Mouse (Mus musculus) forebrain, postnatal 0 days (tissue): ENCODE results near the gene H2al1j. TPM values are rescaled to one million over a fixed set of nuclear protein-coding genes. Genes with fewer than 3 reads are reported as not detected.
"Not testable (repeated sequence)": the region's sequence is repeated elsewhere in the genome, so short reads cannot be mapped to it uniquely, and the experiment has no call there.

Experiments
- ATAC-seq: fragments of 200-750 bp; cut with Nextera tagmentation; 2 replicates; pipeline ENCODE4 v1.8.0; 2017; ENCODE audit warnings: mild to moderate bottlenecking, moderate library complexity
- DNase-seq: peaks from one replicate; pipeline ENCODE4 v3.0.0-alpha.2; 2015
- H3K27ac ChIP-seq: fragments of 300-500 bp; sonication (generic); 2 replicates; pipeline ENCODE4 v1.5.1; 2014; ENCODE audit warnings: low read depth, mild to moderate bottlenecking, antibody characterized with exemption, low read length, moderate library complexity, mixed read lengths
- H3K27me3 ChIP-seq: fragments of 300-500 bp; sonication (generic); 2 replicates; pipeline ENCODE4 v1.6.1; 2014; ENCODE audit warnings: mild to moderate bottlenecking, low read length, mixed read lengths; ENCODE audit not compliant: insufficient read depth
- H3K36me3 ChIP-seq: fragments of 300-500 bp; sonication (generic); 2 replicates; pipeline ENCODE4 v1.6.1; 2014; ENCODE audit warnings: mild to moderate bottlenecking, moderate library complexity; ENCODE audit not compliant: insufficient read depth
- H3K4me1 ChIP-seq: fragments of 300-500 bp; sonication (generic); 2 replicates; pipeline ENCODE4 v1.6.1; 2014; ENCODE audit warnings: antibody characterized with exemption; ENCODE audit not compliant: insufficient read depth
- H3K4me2 ChIP-seq: fragments of 300-500 bp; sonication (generic); 2 replicates; pipeline ENCODE4 v1.6.1; 2014; ENCODE audit warnings: low read depth, mild to moderate bottlenecking, moderate library complexity
- H3K4me3 ChIP-seq: fragments of 300-500 bp; sonication (generic); 2 replicates; pipeline ENCODE4 v1.5.1; 2014; ENCODE audit warnings: low read depth, low read length, mixed read lengths
- H3K9ac ChIP-seq: fragments of 300-500 bp; sonication (generic); 2 replicates; pipeline ENCODE4 v1.6.1; 2014; ENCODE audit warnings: mild to moderate bottlenecking
- H3K9me3 ChIP-seq: fragments of 300-500 bp; sonication (generic); 2 replicates; pipeline ENCODE4 v1.6.1; 2016; ENCODE audit warnings: low read length
- CTCF ChIP-seq: sonication (generic); IDR thresholded peaks from 2 replicates; pipeline ENCODE4 v1.5.1; 2016; ENCODE audit warnings: antibody characterized with exemption, control low read depth, low read depth
- WGBS: fragments of 180-500 bp; shearing (Covaris S2); extraction: QIAGEN DNeasy Blood & Tissue Kit; methylation state at CpG from one replicate; pipeline ENCODE4 v1.1.7; 2014; 5-methylcytosine and 5-hydroxymethylcytosine counted together
- polyA plus RNA-seq: library from polyadenylated mRNA; unstranded; fragments of >200 nt; fragmentation: Nextera tagmentation; extraction: Ambion mirVana; gene quantifications from 2 replicates; pipeline ENCODE4 v1.2.1, GENCODE M21; 2015
- total RNA-seq: library from RNA; depleted of rRNA; stranded (reverse); fragments of >200 nt; gene quantifications from 2 replicates; pipeline ENCODE4 v1.2.3, GENCODE M21; 2014; rRNA removed

Gene H2al1j
- not detected in 2 replicates for total RNA-seq
- polyA plus RNA-seq, result not detected in 2 replicates

DNA sequence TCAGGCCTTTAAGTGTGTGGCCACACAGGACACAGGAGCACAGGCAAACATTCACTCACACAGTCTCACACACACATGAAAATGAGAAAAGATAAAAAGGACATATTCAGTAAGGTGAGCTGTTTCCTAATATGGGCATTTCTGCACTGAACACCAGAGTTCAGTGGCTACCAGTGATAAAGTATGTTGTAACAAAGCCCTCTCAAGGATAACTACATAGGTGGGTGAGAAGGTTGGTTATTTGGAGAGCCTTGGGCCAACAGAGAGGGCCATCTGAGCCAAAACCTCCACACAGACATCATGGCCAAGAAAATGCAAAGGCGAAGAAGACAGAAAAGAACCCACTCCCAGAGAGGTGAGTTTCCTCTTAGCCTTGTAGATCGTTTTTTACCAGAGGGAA is at the start of gene H2al1j:
Gene H2al1j (plus strand): TSS at position 301 of the 400 bp plus-strand sequence.
- not testable (repeated sequence) for H3K27ac ChIP-seq, H3K4me1 ChIP-seq, DNase-seq, H3K27me3 ChIP-seq, H3K36me3 ChIP-seq, H3K9me3 ChIP-seq, H3K4me2 ChIP-seq, ATAC-seq, H3K4me3 ChIP-seq, H3K9ac ChIP-seq
- 90% methylated on average over 2 of the region's 2 CpGs for WGBS

DNA sequence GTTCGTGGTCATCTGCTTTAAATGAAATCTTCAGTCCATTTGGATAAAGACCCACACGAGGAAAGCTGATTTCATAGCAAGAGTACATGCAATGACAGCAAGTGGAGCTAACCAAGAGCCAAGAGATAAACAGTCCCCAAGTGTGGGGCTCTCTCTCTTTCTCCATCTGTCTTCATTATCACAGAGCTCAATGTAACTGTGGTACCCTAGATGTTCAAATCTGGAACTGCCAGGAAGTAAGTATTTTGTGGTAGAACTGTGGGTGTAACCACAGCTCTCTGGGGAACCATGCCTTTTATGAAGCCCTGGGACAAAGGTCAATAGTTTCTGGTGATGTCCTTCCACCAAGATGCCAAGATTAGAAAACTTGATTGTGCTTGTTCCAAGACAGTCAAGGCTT is 46.9 kb upstream of the H2al1j start:
- WGBS, result 66% methylated on average over 2 of the region's 2 CpGs
- Histone ChIP-seq H3K27ac (no peak overlapping the region), H3K9ac (no peak overlapping the region), H3K4me1 (no peaks in the 10 kb centered on the region), H3K4me2 (no peak overlapping the region), H3K27me3 (no peaks in the 10 kb centered on the region), H3K4me3 (no peak overlapping the region), H3K36me3 (no peaks in the 10 kb centered on the region), H3K9me3 (no peaks in the 10 kb centered on the region)
- ATAC-seq (no peak), DNase-seq (no peak)
- no peak for TF ChIP-seq CTCF

- Histone ChIP-seq H3K9me3 (no peaks in the 10 kb centered on the region), H3K9ac (no peak overlapping the region), H3K27ac (no peak overlapping the region), H3K4me3 (no peak overlapping the region), H3K4me1 (no peaks in the 10 kb centered on the region), H3K27me3 (no peaks in the 10 kb centered on the region), H3K4me2 (no peak overlapping the region), H3K36me3 (no peaks in the 10 kb centered on the region)
- ATAC-seq (no peak), DNase-seq (no peak)
- WGBS, result 75% methylated on average over 14 of the region's 14 CpGs
- no peak for TF ChIP-seq CTCF
Measured at GRCm38 (mm10) chrX:11288306-11288882, 39.2 kb upstream of the H2al1j start.

GRCm38 (mm10) chrX:11289244-11289643 is 38.4 kb upstream of the H2al1j start:
- H3K4me2 ChIP-seq, result no peak overlapping the region
- TF ChIP-seq CTCF, result no peak
- no peak for ATAC-seq
- no peaks in the 10 kb centered on the region for H3K36me3 ChIP-seq
- 41% methylated on average over 4 of the region's 4 CpGs for WGBS
- no peak overlapping the region for H3K4me3 ChIP-seq
- DNase-seq, result no peak
- H3K27me3 ChIP-seq, result no peaks in the 10 kb centered on the region
- H3K4me1 ChIP-seq, result no peaks in the 10 kb centered on the region
- no peaks in the 10 kb centered on the region for H3K9me3 ChIP-seq
- no peak overlapping the region for H3K27ac ChIP-seq
- H3K9ac ChIP-seq, result no peak overlapping the region

DNA sequence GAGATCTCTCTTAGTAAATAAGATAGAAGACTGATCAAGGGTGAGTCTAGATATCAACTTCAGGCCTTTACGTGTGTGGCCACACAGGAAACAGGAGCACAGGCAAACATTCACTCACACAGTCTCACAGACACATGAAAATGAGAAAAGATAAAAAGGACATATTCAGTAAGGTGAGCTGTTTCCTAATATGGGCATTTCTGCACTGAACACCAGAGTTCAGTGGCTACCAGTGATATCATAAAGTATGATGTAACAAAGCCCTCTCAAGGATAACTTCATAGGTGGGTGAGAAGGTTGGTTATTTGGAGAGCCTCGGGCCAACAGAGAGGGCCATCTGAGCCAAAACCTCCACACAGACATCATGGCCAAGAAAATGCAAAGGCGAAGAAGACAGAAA is 28.7 kb upstream of the H2al1j start, which contains the start of gene H2al1a:
Gene H2al1a (plus strand): TSS at position 301 of the 400 bp plus-strand sequence.
- ATAC-seq, result not testable (repeated sequence)

GRCm38 (mm10) chrX:11302132-11302531 is 25.5 kb upstream of the H2al1j start, which contains the start of gene H2al1b:
Gene H2al1b (plus strand): TSS chrX:11302432.
- not testable (repeated sequence) for H3K9me3 ChIP-seq, ATAC-seq, H3K4me3 ChIP-seq, H3K36me3 ChIP-seq, H3K4me1 ChIP-seq, DNase-seq, H3K4me2 ChIP-seq, H3K27me3 ChIP-seq, H3K9ac ChIP-seq, H3K27ac ChIP-seq
- 90% methylated on average over 1 of the region's 3 CpGs for WGBS

More for the DNA sequence above, 28.7 kb upstream of the H2al1j start, which contains the start of gene H2al1a:
- not testable (repeated sequence) for DNase-seq, H3K4me3 ChIP-seq, H3K4me1 ChIP-seq, H3K36me3 ChIP-seq, H3K4me2 ChIP-seq, H3K9me3 ChIP-seq, H3K27me3 ChIP-seq, H3K9ac ChIP-seq, H3K27ac ChIP-seq
- no CpG with 5 or more reads among the region's 3 CpGs for WGBS

GRCm38 (mm10) chrX:11305355-11305754 is 22.3 kb upstream of the H2al1j start, which contains the start of gene H2al1c:
Gene H2al1c (plus strand): TSS chrX:11305655.
- H3K27me3 ChIP-seq, H3K36me3 ChIP-seq: not testable (repeated sequence)

GRCm38 (mm10) chrX:11308524-11308923 is 19.1 kb upstream of the H2al1j start, which contains the start of gene H2al1d:
Gene H2al1d (plus strand): TSS chrX:11308824.
- H3K9ac ChIP-seq, H3K27me3 ChIP-seq, H3K36me3 ChIP-seq, H3K4me2 ChIP-seq, H3K4me3 ChIP-seq, DNase-seq, H3K27ac ChIP-seq, ATAC-seq, H3K4me1 ChIP-seq, H3K9me3 ChIP-seq: not testable (repeated sequence)
- no CpG with 5 or more reads among the region's 6 CpGs for WGBS

More at GRCm38 (mm10) chrX:11305355-11305754, 22.3 kb upstream of the H2al1j start, which contains the start of gene H2al1c:
- H3K4me1 ChIP-seq, DNase-seq, H3K9me3 ChIP-seq, H3K4me3 ChIP-seq, H3K4me2 ChIP-seq, H3K9ac ChIP-seq, H3K27ac ChIP-seq, ATAC-seq: not testable (repeated sequence)
- WGBS, result 100% methylated on average over 1 of the region's 6 CpGs

DNA sequence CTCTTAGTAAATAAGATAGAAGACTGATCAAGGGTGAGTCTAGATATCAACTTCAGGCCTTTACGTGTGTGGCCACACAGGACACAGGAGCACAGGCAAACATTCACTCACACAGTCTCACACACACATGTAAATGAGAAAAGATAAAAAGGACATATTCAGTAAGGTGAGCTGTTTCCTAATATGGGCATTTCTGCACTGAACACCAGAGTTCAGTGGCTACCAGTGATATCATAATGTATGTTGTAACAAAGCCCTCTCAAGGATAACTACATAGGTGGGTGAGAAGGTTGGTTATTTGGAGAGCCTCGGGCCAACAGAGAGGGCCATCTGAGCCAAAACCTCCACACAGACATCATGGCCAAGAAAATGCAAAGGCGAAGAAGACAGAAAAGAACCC is 16.0 kb upstream of the H2al1j start, which contains the start of gene H2al1e:
Gene H2al1e (plus strand): TSS at position 301 of the 400 bp plus-strand sequence.
- H3K9ac ChIP-seq, H3K4me1 ChIP-seq, H3K36me3 ChIP-seq, H3K9me3 ChIP-seq, H3K4me2 ChIP-seq, DNase-seq, H3K27me3 ChIP-seq, H3K4me3 ChIP-seq, H3K27ac ChIP-seq, ATAC-seq: not testable (repeated sequence)
- WGBS, result no CpG with 5 or more reads among the region's 3 CpGs

DNA sequence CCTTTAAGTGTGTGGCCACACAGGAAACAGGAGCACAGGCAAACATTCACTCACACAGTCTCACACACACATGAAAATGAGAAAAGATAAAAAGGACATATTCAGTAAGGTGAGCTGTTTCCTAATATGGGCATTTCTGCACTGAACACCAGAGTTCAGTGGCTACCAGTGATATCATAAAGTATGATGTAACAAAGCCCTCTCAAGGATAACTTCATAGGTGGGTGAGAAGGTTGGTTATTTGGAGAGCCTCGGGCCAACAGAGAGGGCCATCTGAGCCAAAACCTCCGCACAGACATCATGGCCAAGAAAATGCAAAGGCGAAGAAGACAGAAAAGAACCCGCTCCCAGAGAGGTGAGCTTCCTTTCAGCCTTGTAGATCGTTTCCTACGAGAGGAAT is 12.8 kb upstream of the H2al1j start, which contains the start of gene H2al1f:
Gene H2al1f (plus strand): TSS at position 301 of the 400 bp plus-strand sequence.
- H3K27me3 ChIP-seq, DNase-seq, H3K4me2 ChIP-seq, H3K27ac ChIP-seq, H3K9me3 ChIP-seq, H3K4me3 ChIP-seq, ATAC-seq, H3K4me1 ChIP-seq, H3K36me3 ChIP-seq, H3K9ac ChIP-seq: not testable (repeated sequence)
- WGBS, result no CpG with 5 or more reads among the region's 6 CpGs
